Mouse (Mus musculus): ENCODE data around the gene Slc16a6.

Gene Slc16a6

DNA sequence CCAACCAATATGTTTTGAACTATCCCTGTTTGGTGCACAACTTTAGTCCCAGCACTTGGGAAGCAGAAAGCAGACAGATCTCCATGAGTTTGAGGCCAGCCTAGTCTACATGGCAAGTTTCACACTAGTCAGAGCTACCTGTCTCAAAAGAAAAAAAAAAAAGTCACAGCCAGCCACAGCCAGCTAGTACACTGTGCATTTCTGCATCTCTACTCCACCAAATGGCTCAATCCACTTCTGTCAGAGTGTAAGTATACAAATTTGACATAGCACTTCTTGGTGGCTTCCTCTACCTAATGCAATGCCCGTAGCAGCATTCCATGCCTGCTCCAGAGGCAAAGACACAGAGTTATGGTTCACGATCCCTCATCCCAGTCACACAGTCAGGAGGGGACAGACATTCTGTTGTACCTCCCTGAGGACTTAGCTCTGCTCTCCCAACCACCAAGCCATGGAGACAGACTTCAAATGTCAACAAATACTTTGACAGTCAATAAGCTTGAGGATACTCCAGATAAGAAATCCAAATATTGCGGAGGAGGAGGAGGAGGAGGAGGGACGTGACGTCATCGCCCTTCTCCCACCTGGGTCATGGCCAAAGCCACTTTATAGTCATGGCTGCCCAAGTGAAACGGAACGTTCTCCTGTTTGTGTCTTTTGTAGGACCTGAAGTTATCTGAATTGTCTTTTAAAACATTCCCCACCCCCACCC, 56.5 kb downstream of the Slc16a6 start:
- DNase-seq (ENCODE audit: low read depth, low spot score), result no peak

DNA sequence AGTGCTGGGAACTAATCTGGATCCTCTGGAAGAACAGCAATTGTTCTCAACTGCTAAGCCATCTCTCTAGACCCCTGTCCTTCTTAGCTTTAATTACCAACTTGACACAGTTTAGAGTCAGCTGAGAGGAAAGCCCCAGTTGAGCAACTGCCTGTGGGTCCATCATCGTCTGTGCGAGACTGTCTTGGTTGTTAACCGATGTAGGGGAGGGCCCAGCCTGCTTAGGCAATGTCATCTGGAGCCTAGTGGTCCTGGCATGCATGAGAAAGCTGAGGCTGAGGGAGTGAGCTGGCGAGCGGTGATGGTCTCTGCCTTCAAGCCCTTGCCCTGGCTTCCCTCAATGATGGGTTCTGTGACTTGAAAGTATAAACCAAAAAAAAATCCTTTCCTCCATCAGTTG, 58.6 kb downstream of the Slc16a6 start:
- no peak for DNase-seq (ENCODE audit: low read depth, low spot score)

DNA sequence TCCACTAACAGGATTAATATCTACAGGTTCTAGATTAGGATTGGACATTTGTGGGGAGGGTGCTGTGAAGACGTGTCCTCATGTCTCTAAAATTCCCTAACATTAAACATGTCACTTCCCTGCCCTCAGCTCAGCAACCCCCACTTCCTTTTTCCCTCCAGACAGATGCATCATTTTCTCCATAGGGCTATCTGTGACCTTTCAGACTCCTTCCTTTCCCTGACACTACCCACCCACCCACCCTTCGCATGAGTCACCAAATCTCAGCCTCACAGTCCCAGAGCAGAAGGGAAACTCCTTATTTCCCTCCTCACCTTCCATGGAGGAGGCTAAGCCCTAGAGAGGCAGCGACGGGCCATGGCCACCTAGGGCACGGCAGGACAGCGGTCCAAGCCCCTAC, 59.8 kb downstream of the Slc16a6 start, which contains the start of gene 9930022D16Rik:
Gene 9930022D16Rik (plus strand): TSS at position 301 of the 400 bp plus-strand sequence.
- DNase-seq (ENCODE audit: low read depth, low spot score), result no peak

DNA sequence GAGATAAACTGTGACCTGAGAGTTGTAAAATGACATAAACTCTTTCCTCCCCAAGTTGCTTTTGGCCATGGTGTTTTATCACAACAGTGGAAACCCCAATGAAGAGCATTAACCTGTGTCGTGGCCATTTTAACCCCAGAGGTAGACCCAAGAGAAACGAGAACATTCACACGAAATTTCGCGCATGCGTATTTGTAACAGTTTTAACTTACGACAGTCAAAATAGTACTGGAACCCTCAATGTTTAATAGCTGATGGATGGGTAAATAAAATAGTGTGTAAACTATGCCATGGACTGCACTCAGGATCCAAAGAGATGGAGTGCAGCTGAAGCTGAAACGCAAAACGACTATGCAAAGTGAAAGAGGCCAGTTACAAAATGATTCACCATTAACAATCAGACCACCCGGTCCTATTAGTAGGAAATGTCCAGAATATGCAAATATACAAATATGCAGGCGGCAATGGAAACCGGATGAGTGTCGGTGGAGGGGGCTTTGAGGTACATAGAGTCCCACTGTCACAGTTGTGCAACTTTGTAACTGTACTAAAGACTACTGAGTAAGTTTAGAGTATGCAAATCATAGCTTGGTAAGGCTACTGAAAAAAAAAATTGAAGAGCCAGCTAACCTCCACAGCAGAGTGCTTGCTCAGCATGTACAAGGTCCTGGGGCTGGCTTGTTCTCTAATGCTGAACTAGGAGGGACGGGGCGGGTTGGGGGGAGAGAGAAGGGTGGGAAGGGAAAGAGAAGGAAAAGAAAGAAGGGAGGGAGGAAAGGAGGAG, 63.0 kb downstream of the Slc16a6 start:
- DNase-seq (ENCODE audit: low read depth, low spot score), result no peak

DNA sequence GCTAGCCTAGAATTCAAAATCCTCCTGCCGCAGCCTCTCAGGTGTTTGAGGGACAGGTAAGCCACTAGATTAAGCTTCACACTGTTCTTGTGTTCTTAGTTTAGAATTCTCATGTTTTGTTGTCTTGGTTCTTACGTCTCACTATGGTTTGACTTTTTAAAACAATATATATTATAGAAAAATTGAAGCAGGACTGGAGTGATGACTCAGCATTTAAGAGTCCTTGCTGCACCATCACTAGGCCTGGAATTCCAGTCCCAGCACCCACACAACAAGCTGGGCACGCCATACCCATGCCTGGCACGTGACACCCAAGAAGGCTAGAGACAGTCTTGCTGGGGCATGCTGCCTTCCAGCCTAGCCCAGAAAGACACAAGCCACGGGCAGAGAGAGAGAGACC, 67.0 kb downstream of the Slc16a6 start:
- no peak for DNase-seq (ENCODE audit: low read depth, low spot score)
